Mouse (Mus musculus): ENCODE data around the gene Atp8b5. TPM values are rescaled to one million over a fixed set of nuclear protein-coding genes. Genes with fewer than 3 reads are reported as not detected.

Atp8b5 gene
- polyA plus RNA-seq (2015; fragmentation: Nextera tagmentation; extraction: Ambion mirVana) = 0.34 and 0.40 TPM in 2 replicates

- WGBS = 2% methylated on average over 19 of the region's 19 CpGs
- H3K4me1 ChIP-seq (replicated peaks) = peaks cover 8% of the 10 kb centered on the region; the same call in 1 of the 2 replicates
- H3K9me3 ChIP-seq = no peaks in the 10 kb centered on the region
- H3K9ac ChIP-seq = peak within 1 kb of the TSS; percentile 69
- H3K27me3 ChIP-seq = no peaks in the 10 kb centered on the region
- peak within 1 kb of the TSS; percentile 39 for H3K4me3 ChIP-seq
- peak within 1 kb of the TSS; percentile 63; the same call in 1 of the 2 replicates for H3K27ac ChIP-seq
- peak; percentile 93 for ATAC-seq (ENCODE audit: low FRiP score)
- peak within 1 kb of the TSS; percentile 64 for H3K4me2 ChIP-seq
- H3K36me3 ChIP-seq = peaks cover 21% of the 10 kb centered on the region
Measured at GRCm38 (mm10) chr4:43266623-43267322, at the start of gene Atp8b5. TSS of gene Atp8b5 (plus strand) at chr4:43267159.

GRCm38 (mm10) chr4:43217997-43218396 lies 49.0 kb upstream of the Atp8b5 start:
- Histone ChIP-seq H3K27ac (no peak overlapping the region), H3K4me2 (no peak overlapping the region), H3K4me1 (replicated peaks) (no peaks in the 10 kb centered on the region), H3K4me3 (no peak overlapping the region), H3K27me3 (no peaks in the 10 kb centered on the region), H3K36me3 (peaks cover 7% of the 10 kb centered on the region; the same call in 1 of the 2 replicates), H3K9ac (no peak overlapping the region), H3K9me3 (no peaks in the 10 kb centered on the region)
- no peak for ATAC-seq (ENCODE audit: low FRiP score)
- WGBS = 93% methylated on average over 1 of the region's 1 CpGs

GRCm38 (mm10) chr4:43231821-43232220 lies 35.1 kb upstream of the Atp8b5 start:
- Histone ChIP-seq H3K4me1 (replicated peaks) (no peaks in the 10 kb centered on the region), H3K9ac (no peak overlapping the region), H3K4me2 (no peak overlapping the region), H3K4me3 (no peak overlapping the region), H3K36me3 (peaks cover 25% of the 10 kb centered on the region), H3K27me3 (no peaks in the 10 kb centered on the region), H3K27ac (no peak overlapping the region), H3K9me3 (no peaks in the 10 kb centered on the region)
- no peak for ATAC-seq (ENCODE audit: low FRiP score)
- 92% methylated on average over 3 of the region's 3 CpGs for WGBS

- no peak for ATAC-seq (ENCODE audit: low FRiP score)
- WGBS = 86% methylated on average over 1 of the region's 1 CpGs
- Histone ChIP-seq H3K4me2 (no peak overlapping the region), H3K9me3 (no peaks in the 10 kb centered on the region), H3K27ac (no peak overlapping the region), H3K9ac (no peak overlapping the region), H3K4me3 (no peak overlapping the region), H3K36me3 (peaks cover 35% of the 10 kb centered on the region), H3K27me3 (no peaks in the 10 kb centered on the region), H3K4me1 (replicated peaks) (no peaks in the 10 kb centered on the region)
Measured at GRCm38 (mm10) chr4:43232985-43233384, 34.0 kb upstream of the Atp8b5 start.

- H3K4me2 ChIP-seq = no peak overlapping the region
- H3K4me1 ChIP-seq (replicated peaks) = no peaks in the 10 kb centered on the region
- peaks cover 37% of the 10 kb centered on the region for H3K36me3 ChIP-seq
- no peak overlapping the region for H3K27ac ChIP-seq
- WGBS = 92% methylated on average over 6 of the region's 6 CpGs
- no peaks in the 10 kb centered on the region for H3K9me3 ChIP-seq
- H3K9ac ChIP-seq = no peak overlapping the region
- no peaks in the 10 kb centered on the region for H3K27me3 ChIP-seq
- ATAC-seq (ENCODE audit: low FRiP score) = no peak
- no peak overlapping the region for H3K4me3 ChIP-seq
Measured at GRCm38 (mm10) chr4:43233489-43233888, 33.5 kb upstream of the Atp8b5 start.

- no peaks in the 10 kb centered on the region for H3K9me3 ChIP-seq
- 94% methylated on average over 9 of the region's 9 CpGs for WGBS
- H3K27ac ChIP-seq = no peak overlapping the region
- ATAC-seq (ENCODE audit: low FRiP score) = no peak
- no peaks in the 10 kb centered on the region for H3K4me1 ChIP-seq (replicated peaks)
- no peak overlapping the region for H3K9ac ChIP-seq
- H3K4me3 ChIP-seq = no peak overlapping the region
- H3K4me2 ChIP-seq = no peak overlapping the region
- no peaks in the 10 kb centered on the region for H3K27me3 ChIP-seq
- peaks cover 63% of the 10 kb centered on the region for H3K36me3 ChIP-seq
Measured at GRCm38 (mm10) chr4:43236898-43237297, 30.1 kb upstream of the Atp8b5 start.

GRCm38 (mm10) chr4:43240716-43241115 lies 26.2 kb upstream of the Atp8b5 start:
- Histone ChIP-seq H3K27ac (no peak overlapping the region), H3K9ac (no peak overlapping the region), H3K36me3 (peaks cover 61% of the 10 kb centered on the region), H3K4me3 (no peak overlapping the region), H3K4me1 (replicated peaks) (no peaks in the 10 kb centered on the region), H3K27me3 (no peaks in the 10 kb centered on the region), H3K4me2 (no peak overlapping the region), H3K9me3 (no peaks in the 10 kb centered on the region)
- ATAC-seq (ENCODE audit: low FRiP score) = no peak
- WGBS = 76% methylated on average over 1 of the region's 1 CpGs

- Histone ChIP-seq H3K9me3 (no peaks in the 10 kb centered on the region), H3K4me2 (no peak overlapping the region), H3K9ac (no peak overlapping the region), H3K4me1 (replicated peaks) (peaks cover 4% of the 10 kb centered on the region), H3K4me3 (no peak overlapping the region), H3K27ac (no peak overlapping the region), H3K27me3 (no peaks in the 10 kb centered on the region), H3K36me3 (peaks cover 41% of the 10 kb centered on the region)
- ATAC-seq (ENCODE audit: low FRiP score) = no peak
- WGBS = 66% methylated on average over 2 of the region's 2 CpGs
Measured at GRCm38 (mm10) chr4:43244022-43244421, 22.9 kb upstream of the Atp8b5 start.

GRCm38 (mm10) chr4:43245776-43246175 lies 21.2 kb upstream of the Atp8b5 start:
- no peak overlapping the region for H3K27ac ChIP-seq
- 91% methylated on average over 4 of the region's 4 CpGs for WGBS
- no peaks in the 10 kb centered on the region for H3K27me3 ChIP-seq
- peaks cover 4% of the 10 kb centered on the region for H3K4me1 ChIP-seq (replicated peaks)
- no peak overlapping the region for H3K9ac ChIP-seq
- no peaks in the 10 kb centered on the region for H3K9me3 ChIP-seq
- H3K4me2 ChIP-seq = no peak overlapping the region
- ATAC-seq (ENCODE audit: low FRiP score) = no peak
- peaks cover 31% of the 10 kb centered on the region for H3K36me3 ChIP-seq
- H3K4me3 ChIP-seq = no peak overlapping the region

- no peak overlapping the region for H3K9ac ChIP-seq
- peaks cover 4% of the 10 kb centered on the region for H3K4me1 ChIP-seq (replicated peaks)
- H3K9me3 ChIP-seq = no peaks in the 10 kb centered on the region
- no peak overlapping the region for H3K27ac ChIP-seq
- H3K4me3 ChIP-seq = no peak overlapping the region
- H3K36me3 ChIP-seq = peaks cover 44% of the 10 kb centered on the region
- WGBS = 17% methylated on average over 7 of the region's 7 CpGs
- H3K27me3 ChIP-seq = no peaks in the 10 kb centered on the region
- no peak overlapping the region for H3K4me2 ChIP-seq
- no peak for ATAC-seq (ENCODE audit: low FRiP score)
Measured at GRCm38 (mm10) chr4:43248026-43248425, 18.9 kb upstream of the Atp8b5 start.

GRCm38 (mm10) chr4:43248909-43249308 lies 18.1 kb upstream of the Atp8b5 start:
- Histone ChIP-seq H3K27ac (no peak overlapping the region), H3K9me3 (no peaks in the 10 kb centered on the region), H3K4me2 (no peak overlapping the region), H3K4me3 (no peak overlapping the region), H3K4me1 (replicated peaks) (peaks cover 4% of the 10 kb centered on the region), H3K36me3 (peaks cover 52% of the 10 kb centered on the region), H3K27me3 (no peaks in the 10 kb centered on the region), H3K9ac (no peak overlapping the region)
- WGBS = 63% methylated on average over 2 of the region's 2 CpGs
- no peak for ATAC-seq (ENCODE audit: low FRiP score)

- WGBS = 89% methylated on average over 6 of the region's 6 CpGs
- no peaks in the 10 kb centered on the region for H3K27me3 ChIP-seq
- peaks cover 61% of the 10 kb centered on the region for H3K36me3 ChIP-seq
- H3K4me3 ChIP-seq = no peak overlapping the region
- peaks cover 4% of the 10 kb centered on the region for H3K4me1 ChIP-seq (replicated peaks)
- no peaks in the 10 kb centered on the region for H3K9me3 ChIP-seq
- no peak overlapping the region for H3K4me2 ChIP-seq
- no peak for ATAC-seq (ENCODE audit: low FRiP score)
- no peak overlapping the region for H3K9ac ChIP-seq
- H3K27ac ChIP-seq = no peak overlapping the region
Measured at GRCm38 (mm10) chr4:43251269-43251668, 15.7 kb upstream of the Atp8b5 start.

- Histone ChIP-seq H3K4me2 (no peak overlapping the region), H3K4me1 (replicated peaks) (no peaks in the 10 kb centered on the region), H3K27ac (no peak overlapping the region), H3K27me3 (no peaks in the 10 kb centered on the region), H3K9ac (no peak overlapping the region), H3K36me3 (peaks cover 80% of the 10 kb centered on the region), H3K4me3 (no peak overlapping the region), H3K9me3 (no peaks in the 10 kb centered on the region)
- no peak for ATAC-seq (ENCODE audit: low FRiP score)
- WGBS = 94% methylated on average over 2 of the region's 2 CpGs
Measured at GRCm38 (mm10) chr4:43257040-43257439, 9.9 kb upstream of the Atp8b5 start.
